Mouse (Mus musculus): ENCODE results near the gene Grk3. TPM values are rescaled to one million over a fixed set of nuclear protein-coding genes. Genes with fewer than 3 reads are reported as not detected.

Grk3 gene
- polyA plus RNA-seq, 1 experiment from 2014 or later: 23.3 TPM

GRCm38 (mm10) chr5:113031201-113031754 lies 15.7 kb upstream of the Grk3 start:
- H3K9ac ChIP-seq (replicated peaks): no peak overlapping the region
- H3K27ac ChIP-seq (replicated peaks): no peak overlapping the region
- no peaks in the 10 kb centered on the region for H3K27me3 ChIP-seq (replicated peaks)
- WGBS: 45% methylated on average over 15 of the region's 15 CpGs
- no peaks in the 10 kb centered on the region for H3K36me3 ChIP-seq
- H3K9me3 ChIP-seq (replicated peaks): no peaks in the 10 kb centered on the region
- H3K4me2 ChIP-seq: no peak overlapping the region
- no peak overlapping the region for H3K4me3 ChIP-seq (replicated peaks)
- peaks cover 23% of the 10 kb centered on the region for H3K4me1 ChIP-seq
- ATAC-seq (ENCODE audit: low FRiP score): no peak

DNA sequence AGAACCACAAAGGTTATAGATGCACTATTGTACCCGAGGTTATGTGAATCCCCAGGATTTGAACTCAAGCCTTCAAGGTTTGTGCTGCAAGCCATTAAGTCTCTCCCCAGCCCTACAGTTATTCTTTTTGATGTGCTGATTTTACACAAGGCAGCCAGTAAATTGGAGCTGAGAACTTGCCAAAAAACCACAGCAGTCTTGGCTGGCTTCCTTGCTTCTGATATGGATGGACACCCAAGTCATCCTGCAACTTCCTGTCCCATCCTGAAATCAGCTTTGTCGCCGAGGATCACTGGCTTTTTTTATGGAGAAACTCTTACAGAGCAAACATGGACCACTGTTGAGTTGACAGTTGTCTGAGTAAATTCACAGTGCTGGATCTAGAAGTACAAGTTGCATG lies 14.5 kb upstream of the Grk3 start:
- peaks cover 22% of the 10 kb centered on the region for H3K4me1 ChIP-seq
- H3K9ac ChIP-seq (replicated peaks): no peak overlapping the region
- WGBS: 81% methylated on average over 3 of the region's 3 CpGs
- ATAC-seq (ENCODE audit: low FRiP score): no peak
- no peak overlapping the region for H3K27ac ChIP-seq (replicated peaks)
- no peaks in the 10 kb centered on the region for H3K27me3 ChIP-seq (replicated peaks)
- H3K4me2 ChIP-seq: no peak overlapping the region
- H3K36me3 ChIP-seq: no peaks in the 10 kb centered on the region
- H3K4me3 ChIP-seq (replicated peaks): no peak overlapping the region
- no peaks in the 10 kb centered on the region for H3K9me3 ChIP-seq (replicated peaks)

DNA sequence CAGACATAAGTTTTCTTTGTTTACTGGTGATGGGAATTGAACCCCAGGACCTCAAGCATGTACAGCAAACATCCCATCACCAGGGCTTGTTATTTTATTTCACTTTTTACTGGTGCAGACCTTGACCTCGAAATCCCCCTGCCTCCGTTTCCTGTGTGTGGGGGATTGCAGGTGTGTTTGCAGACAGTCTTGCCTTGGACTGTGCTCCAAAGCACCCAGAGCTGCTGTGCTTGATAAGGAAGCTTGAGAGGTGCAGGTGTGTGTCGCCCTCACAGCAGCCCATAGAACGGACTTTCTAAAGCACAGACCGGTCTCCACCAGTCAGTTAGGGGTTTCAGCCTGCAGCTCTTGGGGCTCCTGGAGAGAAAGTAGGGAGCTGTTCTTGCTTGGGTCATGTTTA lies 11.1 kb upstream of the Grk3 start:
- H3K4me3 ChIP-seq (replicated peaks): no peak overlapping the region
- H3K27ac ChIP-seq (replicated peaks): no peak overlapping the region
- no peaks in the 10 kb centered on the region for H3K27me3 ChIP-seq (replicated peaks)
- peaks cover 23% of the 10 kb centered on the region for H3K4me1 ChIP-seq
- H3K9me3 ChIP-seq (replicated peaks): no peaks in the 10 kb centered on the region
- H3K9ac ChIP-seq (replicated peaks): no peak overlapping the region
- no peak for ATAC-seq (ENCODE audit: low FRiP score)
- no peaks in the 10 kb centered on the region for H3K36me3 ChIP-seq
- H3K4me2 ChIP-seq: no peak overlapping the region
- 88% methylated on average over 5 of the region's 5 CpGs for WGBS

- H3K36me3 ChIP-seq: no peaks in the 10 kb centered on the region
- H3K4me3 ChIP-seq (replicated peaks): no peak overlapping the region
- no peak overlapping the region for H3K9ac ChIP-seq (replicated peaks)
- H3K4me2 ChIP-seq: peak overlapping the region; percentile 34
- H3K9me3 ChIP-seq (replicated peaks): no peaks in the 10 kb centered on the region
- 0 out of 2 replicates have a peak overlapping the region, but pooled peaks have one; percentile 18 for H3K27ac ChIP-seq (replicated peaks)
- H3K27me3 ChIP-seq (replicated peaks): no peaks in the 10 kb centered on the region
- ATAC-seq (ENCODE audit: low FRiP score): no peak
- peaks cover 15% of the 10 kb centered on the region for H3K4me1 ChIP-seq
- 26% methylated on average over 18 of the region's 18 CpGs for WGBS
These were observed 8.7 kb upstream of the Grk3 start for GRCm38 (mm10) chr5:113024154-113024764.

GRCm38 (mm10) chr5:113018190-113018589 lies 2.6 kb upstream of the Grk3 start:
- WGBS: 64% methylated on average over 8 of the region's 8 CpGs
- Histone ChIP-seq H3K4me3 (replicated peaks) (no peak overlapping the region), H3K4me2 (no peak overlapping the region), H3K4me1 (peaks cover 24% of the 10 kb centered on the region), H3K27me3 (replicated peaks) (no peaks in the 10 kb centered on the region; the same call in 1 of the 2 replicates), H3K9me3 (replicated peaks) (no peaks in the 10 kb centered on the region), H3K9ac (replicated peaks) (no peak overlapping the region), H3K36me3 (no peaks in the 10 kb centered on the region), H3K27ac (replicated peaks) (no peak overlapping the region)
- no peak for ATAC-seq (ENCODE audit: low FRiP score)

GRCm38 (mm10) chr5:113017004-113017403 lies 1.4 kb upstream of the Grk3 start:
- WGBS: 93% methylated on average over 1 of the region's 1 CpGs
- no peak overlapping the region for H3K4me3 ChIP-seq (replicated peaks)

GRCm38 (mm10) chr5:113014808-113015235 lies 769 bp downstream of the Grk3 start:
- 3% methylated on average over 13 of the region's 14 CpGs for WGBS
- ATAC-seq (ENCODE audit: low FRiP score): peak; percentile 51

More at GRCm38 (mm10) chr5:113017004-113017403, 1.4 kb upstream of the Grk3 start:
- no peaks in the 10 kb centered on the region; the same call in 1 of the 2 replicates for H3K27me3 ChIP-seq (replicated peaks)
- no peak overlapping the region for H3K9ac ChIP-seq (replicated peaks)
- no peaks in the 10 kb centered on the region for H3K9me3 ChIP-seq (replicated peaks)
- no peak overlapping the region for H3K27ac ChIP-seq (replicated peaks)
- H3K4me2 ChIP-seq: no peak overlapping the region
- no peaks in the 10 kb centered on the region for H3K36me3 ChIP-seq
- ATAC-seq (ENCODE audit: low FRiP score): no peak
- H3K4me1 ChIP-seq: peaks cover 30% of the 10 kb centered on the region

GRCm38 (mm10) chr5:113014111-113014807 lies 1.3 kb downstream of the Grk3 start:
- peak overlapping the region; percentile 67 for H3K4me3 ChIP-seq (replicated peaks)
- peak overlapping the region; percentile 54 for H3K27ac ChIP-seq (replicated peaks)
- H3K9me3 ChIP-seq (replicated peaks): no peaks in the 10 kb centered on the region
- no peaks in the 10 kb centered on the region; the same call in 1 of the 2 replicates for H3K27me3 ChIP-seq (replicated peaks)
- H3K36me3 ChIP-seq: no peaks in the 10 kb centered on the region
- WGBS: 62% methylated on average over 16 of the region's 16 CpGs
- ATAC-seq (ENCODE audit: low FRiP score): 0 out of 2 replicates have a peak, but pooled peaks have one; percentile 21
- peak overlapping the region; percentile 77 for H3K9ac ChIP-seq (replicated peaks)
- peaks cover 46% of the 10 kb centered on the region for H3K4me1 ChIP-seq
- peak overlapping the region; percentile 69 for H3K4me2 ChIP-seq

More at GRCm38 (mm10) chr5:113014808-113015235, 769 bp downstream of the Grk3 start:
- Histone ChIP-seq H3K4me3 (replicated peaks) (peak overlapping the region; percentile 67), H3K4me1 (peaks cover 43% of the 10 kb centered on the region), H3K27me3 (replicated peaks) (no peaks in the 10 kb centered on the region; the same call in 1 of the 2 replicates), H3K27ac (replicated peaks) (peak overlapping the region; percentile 54), H3K9me3 (replicated peaks) (no peaks in the 10 kb centered on the region), H3K36me3 (no peaks in the 10 kb centered on the region), H3K9ac (replicated peaks) (peak overlapping the region; percentile 77), H3K4me2 (peak overlapping the region; percentile 69)

- Histone ChIP-seq H3K27ac (replicated peaks) (no peak overlapping the region), H3K4me1 (peaks cover 46% of the 10 kb centered on the region), H3K9ac (replicated peaks) (no peak overlapping the region), H3K4me3 (replicated peaks) (no peak overlapping the region), H3K36me3 (no peaks in the 10 kb centered on the region), H3K9me3 (replicated peaks) (no peaks in the 10 kb centered on the region), H3K27me3 (replicated peaks) (no peaks in the 10 kb centered on the region), H3K4me2 (peak overlapping the region; percentile 11; the same call in 1 of the 2 replicates)
- WGBS: 87% methylated on average over 10 of the region's 10 CpGs
- ATAC-seq (ENCODE audit: low FRiP score): no peak
These were observed 3.7 kb downstream of the Grk3 start for GRCm38 (mm10) chr5:113011926-113012325.

DNA sequence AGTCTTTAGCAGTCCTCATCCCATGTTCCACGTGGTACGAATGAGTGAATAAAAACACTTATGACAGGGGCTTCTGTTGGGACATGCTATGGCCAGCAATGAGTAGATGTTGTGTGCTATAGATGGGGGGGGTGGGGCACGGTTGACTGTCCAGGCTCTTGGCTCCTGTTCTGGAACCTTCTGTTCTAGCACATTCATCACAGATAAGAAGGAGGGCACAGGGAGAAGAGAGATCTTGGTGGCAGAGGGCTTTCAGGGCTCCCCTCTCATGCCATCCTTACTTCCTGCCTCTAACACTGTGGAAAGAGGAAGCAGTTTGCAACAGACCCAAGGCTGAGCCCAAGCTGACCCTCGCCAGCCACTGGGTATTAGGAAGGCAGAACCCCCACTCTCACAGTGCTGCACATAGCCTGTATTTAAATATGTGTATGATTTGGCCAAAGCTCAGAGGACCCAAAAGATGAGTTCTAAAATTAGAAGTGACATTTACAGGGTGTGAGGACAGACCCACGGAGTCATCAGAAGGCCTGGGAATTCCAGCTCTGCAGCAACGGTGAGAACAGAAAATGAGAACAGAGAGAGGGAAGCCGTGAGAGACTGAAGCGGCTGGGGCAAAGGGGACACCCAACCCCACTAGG lies 6.3 kb downstream of the Grk3 start:
- H3K9ac ChIP-seq (replicated peaks): no peak overlapping the region
- H3K27me3 ChIP-seq (replicated peaks): no peaks in the 10 kb centered on the region
- peaks cover 32% of the 10 kb centered on the region for H3K4me1 ChIP-seq
- H3K4me3 ChIP-seq (replicated peaks): no peak overlapping the region
- 86% methylated on average over 8 of the region's 8 CpGs for WGBS
- no peak overlapping the region for H3K27ac ChIP-seq (replicated peaks)
- no peak for ATAC-seq (ENCODE audit: low FRiP score)
- no peaks in the 10 kb centered on the region for H3K9me3 ChIP-seq (replicated peaks)
- H3K4me2 ChIP-seq: no peak overlapping the region
- no peaks in the 10 kb centered on the region for H3K36me3 ChIP-seq

- Histone ChIP-seq H3K9ac (replicated peaks) (no peak overlapping the region), H3K9me3 (replicated peaks) (no peaks in the 10 kb centered on the region), H3K4me3 (replicated peaks) (no peak overlapping the region), H3K27ac (replicated peaks) (no peak overlapping the region), H3K36me3 (no peaks in the 10 kb centered on the region), H3K27me3 (replicated peaks) (no peaks in the 10 kb centered on the region), H3K4me1 (peaks cover 24% of the 10 kb centered on the region), H3K4me2 (no peak overlapping the region)
- ATAC-seq (ENCODE audit: low FRiP score): no peak
- 86% methylated on average over 2 of the region's 2 CpGs for WGBS
These were observed 7.1 kb downstream of the Grk3 start for GRCm38 (mm10) chr5:113008496-113008895.

Data from neural tube, embryonic 15.5 days (tissue).